Mouse (Mus musculus) megakaryocyte, embryonic 14.5 days (primary cell): ENCODE measurements around the gene Apba1.

ENCODE experiments used
- FLI1 ChIP-seq: IDR thresholded peaks from 2 replicates; pipeline ENCODE4 v1.6.1; 2012; ENCODE audit warnings: low read length, inconsistent platforms, mixed read lengths
- GATA1 ChIP-seq: IDR thresholded peaks from 3 replicates; pipeline ENCODE4 v1.6.1; 2012; ENCODE audit warnings: mixed read lengths, low read length, inconsistent platforms, borderline replicate concordance

DNA sequence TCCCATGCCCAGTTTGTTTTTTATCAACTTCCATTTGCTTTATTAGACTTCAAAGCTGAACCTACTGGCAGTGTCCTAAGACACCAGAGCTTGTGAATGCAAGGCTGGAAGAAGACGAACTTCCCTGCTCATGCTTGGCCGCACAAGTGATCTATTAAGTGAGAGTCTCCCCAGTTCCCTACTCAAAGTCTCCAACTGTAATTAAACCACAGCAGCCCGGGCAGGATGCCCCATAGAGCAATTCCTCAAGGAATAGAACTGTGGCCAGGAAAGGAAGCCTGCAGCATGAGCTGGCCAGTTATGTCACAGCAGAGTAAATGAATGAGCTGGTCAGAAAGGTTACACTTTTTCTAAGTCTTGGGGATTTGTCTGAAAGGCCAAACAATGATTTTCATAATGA lies 105.3 kb downstream of the Apba1 start:
- TF ChIP-seq GATA1 (no peak), FLI1 (no peak)
